Comparison of ENCODE assay signal across 11 mouse cellular contexts in genomic region chrX:169438626-169439025, GRCm38 (mm10).
DNase-seq lines count a peak whose midpoint lies in the region; ATAC-seq and TF ChIP-seq lines count a peak whose summit lies in the region.
"Had no signal": no experiment of that assay in that cellular context is flagged by ENCODE, and none has a peak within 500 bp of the region (broad histone marks: within the 10 kb centered on the region; RNA-seq: fewer than 3 reads in every experiment).

No protein-coding gene starts in this region.

- peak; percentile 69 for TF ChIP-seq CTCF in intestine, postnatal 0 days (IDR thresholded peaks at IDR 0.05; ENCODE audit: low read depth)

- H3K4me1 ChIP-seq in intestine, postnatal 0 days (replicated peaks; ENCODE audit: control insufficient read depth, insufficient read depth, low read length), result no peaks in the 10 kb centered on the region
- no peaks in the 10 kb centered on the region for H3K4me1 ChIP-seq in intestine, embryonic 16.5 days (ENCODE audit: control insufficient read depth, insufficient read depth, low read length)
- H3K4me1 ChIP-seq in embryonic facial prominence, embryonic 14.5 days (ENCODE audit: control insufficient read depth, insufficient read depth, low read length), result no peaks in the 10 kb centered on the region
- H3K4me1 ChIP-seq: limb, embryonic 13.5 days had no signal

- H3K9ac ChIP-seq in intestine, postnatal 0 days (ENCODE audit: low read depth, low read length), result no peak overlapping the region
- no peak overlapping the region for H3K9ac ChIP-seq in intestine, embryonic 16.5 days (ENCODE audit: low read depth, low read length)
- no peak overlapping the region for H3K9ac ChIP-seq in embryonic facial prominence, embryonic 14.5 days (ENCODE audit: low read depth, low read length)
- H3K9ac ChIP-seq: limb, embryonic 13.5 days had no signal

- WGBS in intestine, postnatal 0 days, result 64% methylated on average over 1 of the region's 1 CpGs
- WGBS in intestine, embryonic 16.5 days, result 56% methylated on average over 1 of the region's 1 CpGs
- 55% methylated on average over 1 of the region's 1 CpGs for WGBS in embryonic facial prominence, embryonic 14.5 days

- peak; percentile 11 for DNase-seq in 416B (ENCODE audit: low read depth)
- peak; percentile 1 for DNase-seq in Muller cell, postnatal 12 days (ENCODE audit: inconsistent ontology term)
- DNase-seq in embryonic facial prominence, embryonic 14.5 days (ENCODE audit: low spot score), result peak; percentile 3
- DNase-seq in spleen, postnatal 36 days (ENCODE audit: low spot score in 2 of 2), result no peak
- DNase-seq in frontal cortex, postnatal 10 days (ENCODE audit: low spot score in 2 of 2), result no peak
- DNase-seq in left cerebral cortex, adult 8-10 months (ENCODE audit: low spot score in 2 of 2), result no peak
- DNase-seq: gastrocnemius, postnatal 14 days had no signal

- no peaks in the 10 kb centered on the region for H3K9me3 ChIP-seq in intestine, postnatal 0 days (ENCODE audit: control insufficient read depth)
- no peaks in the 10 kb centered on the region for H3K9me3 ChIP-seq in intestine, embryonic 16.5 days (ENCODE audit: control insufficient read depth, low read length)
- no peaks in the 10 kb centered on the region for H3K9me3 ChIP-seq in embryonic facial prominence, embryonic 14.5 days (ENCODE audit: control insufficient read depth, low read length)
- H3K9me3 ChIP-seq: limb, embryonic 13.5 days had no signal

- no peak overlapping the region for H3K4me2 ChIP-seq in intestine, postnatal 0 days (replicated peaks; ENCODE audit: low read depth)
- H3K4me2 ChIP-seq in intestine, embryonic 16.5 days (ENCODE audit: low read depth, low read length), result no peak overlapping the region
- H3K4me2 ChIP-seq in embryonic facial prominence, embryonic 14.5 days (ENCODE audit: low read depth, low read length), result no peak overlapping the region
- H3K4me2 ChIP-seq: limb, embryonic 13.5 days had no signal

- no peaks in the 10 kb centered on the region for H3K36me3 ChIP-seq in intestine, postnatal 0 days (ENCODE audit: control insufficient read depth, insufficient read depth)
- no peaks in the 10 kb centered on the region for H3K36me3 ChIP-seq in intestine, embryonic 16.5 days (ENCODE audit: control insufficient read depth, insufficient read depth, low read length)
- no peaks in the 10 kb centered on the region for H3K36me3 ChIP-seq in embryonic facial prominence, embryonic 14.5 days (ENCODE audit: control insufficient read depth, insufficient read depth, low read length)
- H3K36me3 ChIP-seq: limb, embryonic 13.5 days had no signal

- no peak overlapping the region for H3K27ac ChIP-seq in intestine, postnatal 0 days (ENCODE audit: low read depth, low read length)
- no peak overlapping the region for H3K27ac ChIP-seq in intestine, embryonic 16.5 days (ENCODE audit: low read length)
- no peak overlapping the region for H3K27ac ChIP-seq in embryonic facial prominence, embryonic 14.5 days (replicated peaks; ENCODE audit: low read depth, low read length)
- H3K27ac ChIP-seq: limb, embryonic 13.5 days had no signal

- H3K27me3 ChIP-seq in intestine, postnatal 0 days (replicated peaks; ENCODE audit: control insufficient read depth, insufficient read depth, low read length), result no peaks in the 10 kb centered on the region
- no peaks in the 10 kb centered on the region for H3K27me3 ChIP-seq in intestine, embryonic 16.5 days (replicated peaks; ENCODE audit: control insufficient read depth, insufficient read depth, low read length)
- H3K27me3 ChIP-seq in embryonic facial prominence, embryonic 14.5 days (replicated peaks; ENCODE audit: control insufficient read depth, insufficient read depth, low read length), result no peaks in the 10 kb centered on the region

- no peak overlapping the region for H3K4me3 ChIP-seq in intestine, postnatal 0 days (ENCODE audit: low read depth, low read length)
- no peak overlapping the region for H3K4me3 ChIP-seq in intestine, embryonic 16.5 days (ENCODE audit: low read length)
- no peak overlapping the region for H3K4me3 ChIP-seq in embryonic facial prominence, embryonic 14.5 days (ENCODE audit: low read depth, low read length)
- H3K4me3 ChIP-seq: limb, embryonic 13.5 days had no signal

- no peak for ATAC-seq in intestine, postnatal 0 days
- no peak for ATAC-seq in intestine, embryonic 16.5 days
- ATAC-seq in embryonic facial prominence, embryonic 14.5 days (ENCODE audit: low read depth), result no peak
- ATAC-seq: hindbrain, embryonic 16.5 days had no signal

Comparison
In these comparisons a context has a peak if more than half of its experiments do, and no peak if none do; other contexts are left out.
1. DNase-seq: peak in 416B (single experiment), Muller cell, postnatal 12 days (single experiment) and embryonic facial prominence, embryonic 14.5 days (single experiment); none in spleen, postnatal 36 days (0 of 2), frontal cortex, postnatal 10 days (0 of 2) and left cerebral cortex, adult 8-10 months (0 of 2).